Mouse (Mus musculus): ENCODE results near the gene Cga.

DNA sequence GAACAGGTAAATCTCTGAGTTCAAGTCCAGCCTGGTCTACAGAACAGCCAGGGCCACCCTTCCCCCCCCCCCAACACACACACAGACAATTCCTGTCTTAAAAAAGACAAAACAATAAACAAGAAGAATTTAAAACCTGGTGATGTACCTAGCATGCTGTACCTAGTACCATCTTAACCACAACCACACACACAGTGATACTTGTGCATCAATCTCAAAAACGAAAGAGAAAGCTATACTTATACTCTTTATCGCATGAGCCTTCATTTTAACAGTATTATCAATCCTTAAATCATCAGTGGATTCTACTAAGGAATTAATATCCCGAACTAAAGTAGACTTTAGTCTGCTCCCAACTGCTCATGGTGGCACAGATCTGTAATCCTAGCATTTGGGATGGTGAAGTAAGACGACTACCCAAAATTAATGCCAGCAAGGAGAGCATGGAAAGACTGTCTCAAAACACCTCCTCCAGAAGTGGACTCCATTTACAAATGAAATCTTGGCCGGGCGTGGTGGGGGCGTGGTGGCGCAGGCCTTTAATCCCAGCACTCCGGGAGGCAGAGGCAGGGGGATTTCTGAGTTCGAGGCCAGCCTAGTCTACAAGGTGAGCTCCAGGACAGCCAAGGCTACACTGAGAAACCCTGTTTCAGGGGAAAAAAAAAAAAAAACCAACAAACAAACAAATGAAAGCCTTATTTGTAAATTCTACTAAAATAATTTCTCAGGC lies 12.5 kb upstream of the Cga start:
- TF ChIP-seq CTCF (IDR thresholded peaks at IDR 0.05) (no peak), POLR2A (IDR thresholded peaks at IDR 0.05; ENCODE audit: insufficient read depth, low read depth, low read length) (no peak)
